Mouse (Mus musculus) retina, embryonic 14.5 days (tissue): ENCODE results near the gene Clpsl2.

Source experiments
- DNase-seq: peaks from one replicate; pipeline ENCODE4 v3.0.0-alpha.2; 2015; ENCODE audit warnings: low spot score

The Clpsl2 gene

DNA sequence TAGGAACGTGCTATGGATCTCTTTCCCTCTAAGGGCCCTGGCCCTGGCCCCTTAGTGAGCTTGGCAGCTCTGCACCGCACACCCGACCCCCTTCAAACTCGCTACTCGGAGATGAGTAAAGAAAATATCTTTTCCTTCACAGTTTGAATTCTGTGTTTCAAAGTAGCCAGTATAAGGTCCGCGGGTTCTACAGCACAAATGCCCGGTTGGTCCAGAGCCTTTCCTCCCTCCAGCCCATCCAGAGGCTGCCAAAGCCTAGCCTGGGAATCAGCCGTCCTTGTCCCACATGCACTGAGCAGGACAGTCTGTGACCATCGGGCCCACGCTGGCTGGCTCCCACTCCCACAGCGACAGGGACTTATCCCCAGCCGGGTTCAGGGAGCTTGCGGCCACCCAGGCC, at the start of gene Clpsl2:
Gene Clpsl2, plus strand, starts transcription at position 301 of the 400 bp plus-strand sequence.
- DNase-seq: no peak

DNA sequence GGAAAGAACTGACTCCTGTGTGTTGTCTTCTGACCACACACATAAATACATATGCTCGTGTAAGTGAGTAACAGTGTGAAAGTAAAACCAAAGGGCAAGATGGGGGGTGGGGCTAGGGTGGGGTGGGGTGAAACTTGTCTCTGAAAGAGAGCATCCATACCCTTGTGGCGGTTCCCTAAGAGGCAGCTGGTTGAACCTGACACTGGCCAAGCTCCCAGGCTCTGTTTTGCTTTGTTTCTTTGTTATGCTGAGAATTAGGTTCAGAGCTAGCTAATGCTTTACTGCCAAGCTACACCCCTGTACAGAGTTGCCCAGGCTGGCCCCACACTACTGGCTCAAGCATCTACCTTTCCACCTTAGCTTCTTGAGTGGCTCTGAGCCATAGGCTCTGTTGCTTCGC, 48.7 kb upstream of the Clpsl2 start:
- no peak for DNase-seq

DNA sequence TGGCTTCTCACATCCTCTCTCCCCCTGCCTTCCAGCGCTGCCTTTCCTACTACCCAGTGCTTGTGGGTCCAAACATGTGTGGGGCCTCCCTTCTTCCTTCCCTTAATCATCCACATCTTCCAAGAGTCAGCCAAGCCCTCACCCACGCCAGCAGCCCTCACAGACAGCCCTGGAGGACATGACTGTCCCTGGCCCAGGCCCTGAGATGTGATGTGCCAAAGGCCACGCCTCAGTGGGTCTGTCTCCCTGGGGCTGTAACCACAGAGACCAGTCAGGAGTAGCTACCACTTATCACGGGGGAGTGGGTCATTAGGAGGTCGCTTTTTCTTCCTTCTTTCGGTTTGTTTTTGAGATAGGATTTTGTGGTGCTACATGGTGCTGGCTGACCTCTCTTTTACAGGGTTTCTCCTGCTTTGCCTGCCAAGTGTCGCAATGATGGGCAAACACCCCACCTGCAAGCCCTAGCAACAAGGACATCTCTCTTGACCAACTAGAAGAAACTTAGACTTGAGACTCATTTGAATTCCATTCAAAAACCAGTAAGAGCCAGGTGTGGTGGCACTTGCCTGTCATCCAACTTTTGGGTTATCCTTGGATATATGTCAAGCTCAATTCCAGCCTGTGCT, 46.9 kb upstream of the Clpsl2 start:
- DNase-seq: no peak

DNA sequence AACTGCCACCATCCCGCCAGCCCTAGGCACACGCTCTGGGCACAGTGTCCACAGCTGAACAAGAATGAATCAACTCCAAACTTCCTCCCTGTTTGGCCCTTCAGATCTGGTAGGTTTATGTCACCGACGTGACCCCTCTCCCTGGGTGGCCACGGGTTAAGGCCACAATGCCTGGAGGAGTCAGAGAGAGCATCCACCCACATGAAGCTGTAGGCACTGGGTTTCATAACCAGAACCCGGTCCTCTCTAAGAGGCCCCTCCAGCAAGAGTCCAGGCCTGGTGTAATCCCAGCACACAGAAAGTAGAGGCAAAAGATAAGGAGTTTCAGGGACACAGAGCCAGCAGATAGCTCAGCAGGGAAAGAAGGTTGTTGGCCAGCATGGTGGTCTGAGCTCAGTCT, 45.0 kb upstream of the Clpsl2 start:
- no peak for DNase-seq

DNA sequence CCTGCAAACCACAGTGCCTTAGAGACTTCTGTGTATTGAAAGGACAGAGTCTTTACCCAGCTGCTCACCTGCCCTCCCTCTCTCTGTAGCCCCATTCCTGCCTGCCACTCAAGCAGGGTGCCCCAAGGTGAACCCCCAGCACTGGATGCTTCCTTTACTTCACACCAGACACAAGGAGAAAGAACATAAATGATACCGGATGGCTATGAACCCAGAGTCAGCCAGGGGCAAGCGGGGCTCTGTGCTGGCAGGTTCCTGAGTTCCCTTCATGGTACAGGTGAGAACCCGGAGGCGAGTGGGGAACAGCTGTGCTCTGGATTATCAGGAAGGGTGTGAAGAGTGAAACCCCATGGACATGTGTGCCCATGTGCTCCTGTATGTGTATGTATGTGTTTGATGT, 43.6 kb upstream of the Clpsl2 start:
- DNase-seq: no peak

DNA sequence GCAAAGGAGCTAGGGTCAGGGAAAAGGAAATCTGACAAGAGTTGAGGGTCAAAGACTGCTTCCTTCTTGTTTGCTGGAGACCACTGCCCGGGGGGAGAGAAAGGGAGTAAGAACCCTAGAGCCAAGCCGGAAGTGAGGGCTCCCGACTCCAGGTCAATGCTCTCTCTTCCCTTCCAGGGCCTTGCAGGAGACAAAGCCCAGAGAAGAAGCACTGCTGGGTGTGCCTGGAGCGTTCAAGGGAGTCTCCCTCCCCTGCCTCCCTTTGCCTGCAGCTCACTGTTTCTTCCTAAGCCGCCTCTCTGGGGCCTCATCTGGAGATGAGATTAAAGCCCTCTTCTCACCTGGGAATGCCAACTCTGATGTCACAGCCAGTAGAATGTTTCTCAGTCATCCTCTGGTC, 42.3 kb upstream of the Clpsl2 start:
- no peak for DNase-seq

DNA sequence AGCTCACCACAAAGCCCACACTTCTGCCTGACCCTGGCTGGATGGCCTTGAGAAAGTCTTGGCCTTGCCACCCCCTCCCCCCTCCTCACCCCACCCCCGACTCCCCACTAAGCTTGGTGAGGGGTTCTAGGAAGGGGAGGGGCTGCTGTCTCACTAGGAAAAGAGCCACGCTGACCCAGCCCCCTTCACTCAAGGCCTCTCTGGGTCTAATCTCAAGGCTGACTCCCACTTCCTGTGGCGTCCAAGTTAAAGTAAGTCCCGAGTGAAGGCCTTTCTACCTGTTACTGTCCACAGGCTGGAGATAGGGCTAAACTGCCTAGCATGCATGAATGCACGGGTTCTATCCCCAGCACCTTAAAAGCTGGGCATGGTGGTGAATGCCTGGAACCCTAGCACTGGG, 41.7 kb upstream of the Clpsl2 start:
- DNase-seq: no peak

DNA sequence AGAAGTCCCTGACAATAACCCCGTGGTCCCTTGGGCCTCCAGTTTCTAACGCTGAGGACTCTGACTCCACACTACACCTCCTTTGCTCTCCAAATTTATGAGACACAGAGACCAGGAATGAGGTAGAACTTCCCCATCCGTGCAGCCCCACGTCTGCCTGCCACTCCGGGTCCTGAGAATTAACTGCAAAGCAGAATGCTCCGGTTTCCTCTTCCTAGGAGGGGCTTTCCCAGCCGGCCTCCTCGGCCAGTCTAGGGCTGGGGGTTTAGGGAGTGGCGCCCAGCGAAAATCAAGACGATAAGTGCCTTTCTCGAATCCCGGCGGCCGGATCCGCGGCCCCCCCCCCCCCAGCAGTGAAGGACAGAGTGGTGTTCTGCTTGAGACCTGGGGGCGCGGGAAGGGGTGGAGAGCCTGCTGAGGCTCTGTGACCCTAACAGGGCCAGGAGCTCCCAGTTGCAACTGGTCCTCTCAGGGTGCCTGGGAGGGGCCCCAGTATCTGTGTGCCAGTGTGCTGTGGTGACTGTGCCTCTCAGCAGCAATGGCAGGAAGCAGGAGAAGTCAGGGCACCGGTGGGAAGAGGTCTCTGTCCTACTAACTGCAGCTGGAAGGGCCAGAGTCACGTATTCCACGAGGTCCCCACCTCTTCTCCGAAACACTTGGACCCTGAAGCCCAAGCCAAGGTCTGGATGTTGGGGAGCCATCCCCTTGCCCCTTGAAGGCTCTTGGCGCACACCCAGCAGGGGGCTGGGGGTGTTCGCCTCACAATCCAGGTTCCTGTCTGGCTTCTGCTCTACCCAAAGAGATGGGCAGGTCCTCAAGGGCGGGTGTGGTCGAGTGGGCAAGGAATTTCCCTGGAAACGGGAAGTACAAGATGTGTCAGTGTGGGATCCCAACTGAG, 38.5 kb upstream of the Clpsl2 start:
- no peak for DNase-seq

DNA sequence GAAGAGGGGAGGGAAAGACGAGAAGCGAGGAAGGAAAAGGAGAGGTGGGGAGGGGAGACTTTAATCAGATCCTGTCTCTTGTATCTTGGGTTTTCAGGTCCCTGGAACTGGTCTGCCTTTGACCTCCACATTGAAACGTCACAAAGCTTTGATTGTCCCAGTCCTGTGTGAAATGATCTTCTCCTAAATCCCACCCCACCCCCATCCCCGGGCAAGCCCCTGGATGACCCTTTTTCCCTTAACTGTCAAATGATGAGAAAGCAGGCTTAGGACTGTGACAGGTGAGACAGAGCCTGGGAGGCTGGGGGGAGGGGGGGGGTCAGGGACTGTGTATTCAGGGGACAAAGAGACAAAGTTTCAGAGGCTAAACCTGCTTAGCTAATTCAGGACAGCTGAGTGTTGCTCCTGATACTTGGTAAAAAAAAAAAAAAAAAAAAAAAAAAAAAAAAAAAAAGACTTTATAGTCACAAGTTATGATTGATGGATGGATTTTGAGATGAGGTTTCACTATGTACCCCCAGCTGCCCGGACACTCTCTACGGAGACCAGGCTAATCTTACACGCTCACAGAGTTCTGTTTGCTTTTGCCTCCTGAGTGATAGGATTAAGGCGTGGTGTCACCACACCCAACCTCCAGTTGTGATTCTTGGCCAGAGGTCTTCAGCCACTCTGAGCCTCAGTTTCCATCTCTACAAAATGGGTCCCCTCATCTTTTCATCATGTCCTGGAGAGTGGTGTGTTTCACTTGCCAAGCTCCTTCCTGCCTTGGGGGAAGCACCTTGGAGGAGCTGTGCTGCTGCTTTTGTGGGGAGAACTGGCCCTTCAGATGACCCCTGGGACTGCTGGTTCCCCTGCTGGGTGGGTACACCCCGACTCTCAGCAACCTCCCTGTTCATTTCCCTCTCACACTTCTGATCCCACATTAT, 37.3 kb upstream of the Clpsl2 start:
- no peak for DNase-seq

DNA sequence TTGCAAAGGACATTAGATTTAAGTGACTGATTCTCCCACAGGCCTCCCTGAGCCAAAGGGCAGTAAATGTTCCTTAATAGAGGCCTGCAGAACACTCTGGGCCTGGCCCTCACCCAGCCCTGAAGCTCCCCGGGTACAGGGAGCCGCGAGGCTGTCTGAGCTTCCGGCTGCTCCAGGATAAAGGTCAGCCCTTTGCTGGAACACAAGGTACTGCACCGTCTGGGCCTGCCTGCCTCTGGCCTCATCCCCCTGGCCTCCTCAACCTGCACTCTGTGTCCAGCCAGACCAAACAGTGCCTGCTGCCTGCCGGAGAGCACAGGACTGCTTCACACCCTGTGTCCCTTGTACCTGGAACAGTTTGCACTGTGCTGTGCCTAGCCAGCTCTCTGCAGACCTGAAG, 36.5 kb upstream of the Clpsl2 start:
- peak; percentile 34 for DNase-seq

DNA sequence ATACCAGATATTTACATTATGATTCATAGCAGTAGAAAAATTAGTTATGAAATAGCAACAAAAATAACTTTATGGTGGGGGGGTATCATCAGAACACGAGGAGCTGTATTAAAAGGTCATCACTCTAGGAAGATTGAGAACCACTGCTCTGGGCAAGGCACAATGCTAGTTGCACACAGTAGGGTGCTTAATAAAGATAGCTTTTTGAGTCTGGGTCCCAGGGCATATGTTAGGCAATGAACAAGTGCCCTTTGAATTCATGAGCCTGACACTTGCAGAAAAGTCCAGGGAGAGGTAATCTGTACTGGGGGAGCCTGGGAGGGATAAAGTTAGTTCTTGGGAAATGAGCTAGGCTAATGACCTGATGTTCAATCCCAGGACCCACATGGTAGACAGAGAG, 35.9 kb upstream of the Clpsl2 start:
- no peak for DNase-seq

DNA sequence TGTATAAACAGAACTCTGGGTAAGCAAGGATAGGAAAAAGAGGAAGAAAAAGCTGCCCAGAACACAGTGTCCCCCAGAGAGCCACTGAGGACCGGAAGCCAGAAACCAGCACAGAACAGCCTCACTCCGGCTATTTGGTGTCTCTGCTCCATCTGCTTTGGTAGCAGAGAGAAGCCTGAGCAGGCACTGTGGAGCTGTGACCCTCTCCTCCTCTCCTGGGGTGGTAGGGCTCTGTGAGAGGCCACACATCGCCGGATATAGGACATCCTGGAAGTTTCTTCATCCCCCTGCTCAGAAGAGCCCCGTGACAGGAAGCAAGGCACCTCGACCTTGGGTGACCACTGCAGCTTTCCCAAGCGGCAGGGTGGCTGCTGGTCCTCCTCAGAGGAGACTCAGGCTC, 35.4 kb upstream of the Clpsl2 start:
- DNase-seq: no peak

DNA sequence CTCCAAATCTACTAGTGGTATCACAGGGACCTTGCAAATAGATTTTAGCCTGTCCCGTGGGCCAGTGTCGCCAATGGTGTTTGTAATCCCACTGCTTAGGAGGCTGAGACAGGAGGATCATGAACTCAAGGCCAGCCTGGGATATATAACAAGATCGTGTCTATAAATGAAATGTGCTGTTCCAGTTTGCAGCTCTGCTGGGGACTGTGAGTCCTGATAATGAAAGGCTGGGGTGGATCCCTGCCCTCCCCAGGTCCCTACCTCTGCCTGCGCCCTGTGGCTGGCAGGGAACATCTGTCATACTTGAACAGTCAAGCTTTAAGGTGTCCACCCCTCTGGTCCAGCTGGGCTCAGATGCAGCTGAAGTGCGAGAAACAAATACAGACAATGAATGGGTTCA, 34.7 kb upstream of the Clpsl2 start:
- no peak for DNase-seq

DNA sequence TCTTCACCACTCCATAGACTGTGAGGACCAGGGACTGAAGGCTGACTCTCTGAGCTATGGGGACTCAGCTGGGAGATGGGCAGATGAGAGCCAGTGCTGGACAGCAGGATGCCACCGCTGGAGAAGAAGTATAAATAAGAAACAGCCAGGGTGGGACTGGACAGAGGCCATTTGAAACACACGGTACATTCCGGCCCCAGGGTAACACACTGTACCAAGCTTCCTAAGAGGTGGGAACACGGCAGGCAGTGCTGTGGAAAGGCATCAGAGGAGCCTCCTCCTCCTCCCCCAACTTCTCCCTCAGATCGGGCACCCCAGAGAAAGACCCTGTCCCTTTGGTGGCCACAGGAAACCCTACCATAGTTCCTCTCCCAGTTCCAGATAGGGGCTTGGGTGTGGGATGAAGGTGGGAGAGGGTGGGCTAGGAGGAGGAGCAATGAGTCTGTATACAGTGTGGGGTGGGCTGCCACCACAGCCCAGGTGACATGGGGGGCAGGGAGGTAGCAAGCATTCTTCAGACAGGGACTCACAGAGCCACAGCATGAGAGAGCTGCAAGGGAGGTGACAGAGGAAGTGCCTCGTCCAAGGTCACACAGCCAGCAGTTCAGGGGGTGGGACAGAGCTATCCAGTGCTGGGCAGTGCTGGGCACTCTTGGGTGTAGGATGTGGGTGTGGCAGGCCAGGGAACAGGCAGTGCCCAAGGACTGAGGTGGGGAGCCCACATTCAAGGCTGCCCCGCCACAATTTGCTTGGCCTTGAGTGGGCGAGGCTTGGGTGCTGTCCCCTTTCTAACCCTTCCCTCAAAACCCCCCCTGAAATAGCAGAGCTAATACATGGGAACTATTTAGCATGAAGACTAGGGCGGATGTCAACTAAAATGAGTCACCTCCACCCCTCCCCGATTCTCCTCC, 33.5 kb upstream of the Clpsl2 start:
- no peak for DNase-seq

DNA sequence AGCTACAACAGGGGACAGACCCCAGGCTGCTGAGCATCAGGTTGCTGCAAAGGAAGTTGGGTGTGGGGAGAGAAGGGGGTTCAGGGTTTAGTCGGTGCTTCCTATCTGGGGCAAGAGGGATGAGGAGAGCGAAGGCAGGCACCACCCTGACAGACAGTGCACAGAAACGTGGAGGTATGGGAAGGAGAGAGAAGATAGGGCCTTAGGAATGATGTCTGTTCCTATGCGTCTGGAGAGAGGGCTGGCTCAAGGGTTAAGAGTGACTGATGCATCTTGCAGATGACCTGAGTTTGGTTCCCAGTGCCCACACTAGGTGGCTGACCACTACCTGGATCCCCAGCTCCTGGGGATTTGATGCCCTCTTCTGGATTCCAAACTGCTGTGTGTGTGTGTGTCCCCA, 32.3 kb upstream of the Clpsl2 start:
- DNase-seq: no peak

DNA sequence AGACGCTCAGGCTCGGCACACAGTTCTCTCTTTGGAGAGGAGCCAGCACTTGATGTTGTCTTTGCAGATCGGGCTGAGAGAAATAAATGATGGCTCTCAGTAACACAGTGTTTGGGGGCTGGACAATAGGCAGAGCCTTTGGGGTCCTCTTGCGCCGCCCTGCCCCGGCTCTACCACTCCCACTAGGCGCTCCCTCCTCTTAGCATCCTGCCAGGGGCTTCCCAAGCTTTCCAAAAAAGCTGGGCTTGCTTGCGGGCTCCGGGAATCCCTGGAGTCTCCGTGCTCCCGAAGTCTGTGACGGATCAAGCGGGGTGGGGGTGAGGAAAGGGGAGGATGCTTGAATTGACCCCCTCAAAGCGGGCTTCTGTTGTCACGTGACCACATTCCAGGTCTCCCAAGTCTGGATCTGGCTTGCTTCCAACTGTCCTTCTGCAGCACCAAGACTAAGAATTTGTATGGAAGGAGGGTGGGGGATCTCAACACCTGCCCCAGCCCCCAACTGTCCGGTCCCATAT, 31.7 kb upstream of the Clpsl2 start, which contains the start of gene Fkbp5:
Gene Fkbp5, minus strand, starts transcription at position 87 of the 515 bp plus-strand sequence.
- peak; percentile 46 for DNase-seq

DNA sequence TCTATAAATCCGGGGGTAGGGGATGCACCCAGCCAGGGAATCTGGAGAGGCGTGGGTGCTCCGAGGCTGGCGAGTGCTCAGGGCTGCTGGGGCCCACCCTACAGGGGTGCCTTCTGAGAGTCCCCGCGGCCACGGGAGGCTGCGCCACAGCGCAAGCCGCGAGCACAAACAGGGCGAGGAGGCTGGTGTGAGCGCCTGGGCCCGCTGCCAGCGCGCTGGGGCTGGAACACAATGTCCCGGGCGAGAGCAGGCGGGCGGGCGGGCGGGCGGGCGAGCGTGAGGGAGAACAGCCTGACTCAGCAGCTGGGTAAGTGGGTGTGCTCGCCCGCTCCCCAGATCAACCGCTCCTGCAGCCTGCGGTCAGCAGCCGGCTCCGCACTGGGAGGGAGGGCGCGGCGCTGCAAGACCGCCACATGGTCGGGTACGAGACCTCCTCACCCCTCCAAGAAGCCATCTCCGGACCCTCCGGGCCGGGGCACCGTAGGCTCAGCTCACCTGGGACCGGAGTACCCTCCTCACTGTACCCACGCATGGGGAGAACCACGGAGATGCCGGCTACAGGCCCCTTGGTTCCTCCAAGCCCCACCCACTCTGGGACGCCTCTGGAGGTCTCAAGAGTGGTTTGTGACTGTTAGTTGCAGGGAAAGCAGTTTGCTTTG, 31.1 kb upstream of the Clpsl2 start:
- peak; percentile 62 for DNase-seq

DNA sequence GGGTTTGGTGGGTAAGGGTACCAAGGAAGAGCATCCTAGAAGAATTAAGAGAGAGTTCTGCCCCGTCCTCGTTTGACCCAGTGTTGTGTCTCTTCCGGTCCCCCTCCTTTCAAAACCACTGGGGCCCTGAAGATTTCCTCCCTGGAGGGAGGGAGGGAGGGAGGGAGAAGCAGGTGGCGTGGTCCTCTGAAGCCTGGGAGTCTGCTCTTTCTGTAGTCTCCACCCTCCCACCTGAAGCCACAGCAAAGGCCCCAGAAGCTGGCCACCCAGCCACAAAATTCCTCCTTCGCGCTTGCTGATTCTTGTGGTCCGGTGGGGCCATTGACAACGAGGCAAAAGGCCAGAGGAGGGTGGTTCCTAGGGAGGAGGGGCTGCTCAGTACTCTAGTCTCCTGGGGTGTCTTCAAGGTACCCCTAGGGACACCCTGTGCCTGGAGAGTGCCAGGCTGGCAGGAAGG, 30.6 kb upstream of the Clpsl2 start:
- no peak for DNase-seq

DNA sequence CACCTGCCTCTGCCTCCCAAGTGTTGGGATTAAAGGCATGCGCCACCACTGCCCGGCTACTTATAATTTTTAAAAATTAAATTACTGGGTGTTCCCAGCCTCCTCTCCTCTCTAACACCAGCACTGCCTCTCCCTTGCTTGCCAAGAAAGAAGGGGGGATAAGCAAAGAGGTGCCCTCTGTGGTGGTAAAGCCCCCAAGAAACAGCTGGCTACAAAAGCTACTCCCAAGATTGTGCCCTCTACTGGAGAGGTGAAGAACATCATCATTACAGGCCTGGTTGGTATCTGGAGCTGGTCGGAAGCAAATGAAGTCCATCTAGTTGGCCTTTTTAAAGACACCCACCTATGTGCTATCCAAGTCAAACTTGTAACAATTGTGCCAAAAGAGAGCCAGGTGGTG, 29.4 kb upstream of the Clpsl2 start:
- peak; percentile 43 for DNase-seq

DNA sequence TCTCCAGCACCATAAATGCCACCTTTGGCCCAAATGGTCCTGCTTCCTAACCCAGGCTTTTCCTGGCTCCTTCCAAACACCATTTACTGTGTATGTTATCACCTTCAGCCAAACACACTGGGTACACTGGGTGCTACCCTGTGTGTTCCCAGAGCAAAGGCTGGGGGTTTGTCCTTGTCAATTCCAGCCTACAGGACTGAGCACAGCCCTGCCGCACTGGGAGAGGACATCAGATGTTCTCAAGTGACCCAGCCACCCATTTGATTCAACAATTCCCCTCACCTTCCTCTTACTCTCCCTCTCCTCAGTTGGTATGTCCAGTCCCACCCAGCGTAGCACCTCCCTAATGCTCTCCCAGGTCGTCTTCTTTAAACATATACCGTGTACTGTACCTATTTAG, 28.6 kb upstream of the Clpsl2 start:
- no peak for DNase-seq
